Mouse (Mus musculus) liver, embryonic 15.5 days (tissue): Measurements from ENCODE around the gene Hist1h3d. TPM values are rescaled to one million over a fixed set of nuclear protein-coding genes. Genes with fewer than 3 reads are reported as not detected.

Experiments
- ATAC-seq: fragments of 200-750 bp; cut with Nextera tagmentation; 2 replicates; pipeline ENCODE4 v1.8.0; 2017; ENCODE audit warnings: moderate number of reproducible peaks, mild to moderate bottlenecking, moderate library complexity; ENCODE audit not compliant: insufficient read depth
- H3K27ac ChIP-seq: fragments of 300-500 bp; sonication (generic); replicated peaks from 2 replicates; pipeline ENCODE4 v1.5.1; 2015; ENCODE audit warnings: mild to moderate bottlenecking, inconsistent platforms
- H3K27me3 ChIP-seq: fragments of 300-500 bp; sonication (generic); 2 replicates; pipeline ENCODE4 v1.6.1; 2015; ENCODE audit warnings: mild to moderate bottlenecking, inconsistent platforms
- H3K36me3 ChIP-seq: fragments of 300-500 bp; sonication (generic); replicated peaks from 2 replicates; pipeline ENCODE4 v1.6.1; 2015; ENCODE audit warnings: moderate library complexity, mild to moderate bottlenecking, inconsistent platforms
- H3K4me1 ChIP-seq: fragments of 300-500 bp; sonication (generic); replicated peaks from 2 replicates; pipeline ENCODE4 v1.6.1; 2015; ENCODE audit warnings: inconsistent platforms
- H3K4me2 ChIP-seq: fragments of 300-500 bp; sonication (generic); 2 replicates; pipeline ENCODE4 v1.6.1; 2015; ENCODE audit warnings: moderate library complexity, mild to moderate bottlenecking, inconsistent platforms
- H3K4me3 ChIP-seq: fragments of 300-500 bp; sonication (generic); replicated peaks from 2 replicates; pipeline ENCODE4 v1.5.1; 2015; ENCODE audit warnings: mild to moderate bottlenecking, inconsistent platforms
- H3K9ac ChIP-seq: fragments of 300-500 bp; sonication (generic); 2 replicates; pipeline ENCODE4 v1.6.1; 2015; ENCODE audit warnings: moderate library complexity, mild to moderate bottlenecking, inconsistent platforms
- H3K9me3 ChIP-seq: fragments of 300-500 bp; sonication (generic); replicated peaks from 2 replicates; pipeline ENCODE4 v1.6.1; 2016; ENCODE audit warnings: inconsistent platforms
- WGBS: fragments of 180-500 bp; shearing (Covaris S2); methylation state at CpG from one replicate; pipeline ENCODE4 v1.1.7; 2015; ENCODE audit warnings: mixed read lengths; ENCODE audit not compliant: insufficient replicate concordance; 5-methylcytosine and 5-hydroxymethylcytosine counted together
- polyA plus RNA-seq: library from polyadenylated mRNA; unstranded; fragments of >200 nt; fragmentation: Nextera tagmentation; extraction: Ambion mirVana; gene quantifications from 2 replicates; pipeline ENCODE4 v1.2.1, GENCODE M21; 2015

The Hist1h3d gene
- polyA plus RNA-seq, 1 experiment from 2014 or later: 6.0 TPM

DNA sequence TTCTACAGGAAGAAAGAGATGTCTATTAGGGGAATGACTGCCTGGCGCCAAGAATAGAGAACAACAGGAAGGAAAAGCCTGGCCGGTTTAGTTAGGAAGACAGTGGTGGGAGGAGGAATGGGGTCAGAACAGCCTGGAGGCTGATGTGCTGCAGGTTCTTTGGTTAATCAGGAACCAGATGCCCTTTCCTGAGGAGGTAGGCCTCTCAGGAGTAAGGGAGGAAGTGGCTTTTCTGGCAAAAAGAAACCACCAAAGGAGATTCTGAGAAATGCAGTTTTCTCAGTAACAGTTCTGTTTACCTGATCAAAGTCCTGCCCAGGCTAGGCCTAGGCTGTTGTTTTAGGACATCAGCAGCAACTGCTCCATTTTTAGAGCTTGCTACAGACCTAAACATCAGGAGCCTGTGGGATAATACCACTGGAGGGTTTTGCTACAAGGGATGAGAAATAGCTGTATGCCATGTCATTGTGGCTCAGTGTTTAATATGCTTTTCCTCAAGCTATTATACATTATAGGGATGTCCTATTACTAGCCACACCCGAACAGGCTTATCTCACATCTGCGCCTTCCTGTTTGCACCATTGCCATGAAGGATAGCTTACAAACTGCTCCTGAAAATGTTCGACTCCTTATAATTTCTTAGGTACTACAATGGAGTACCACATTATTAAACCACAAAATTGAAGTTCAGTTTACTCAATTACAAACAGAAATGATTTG is 17.6 kb downstream of the Hist1h3d start:
- H3K27me3 ChIP-seq: no peaks in the 10 kb centered on the region
- no peak for ATAC-seq
- no peaks in the 10 kb centered on the region for H3K36me3 ChIP-seq
- H3K9ac ChIP-seq: peak overlapping the region; percentile 35
- H3K27ac ChIP-seq: peak overlapping the region; percentile 84
- WGBS: 13% methylated on average over 5 of the region's 5 CpGs
- H3K4me1 ChIP-seq: peaks cover 57% of the 10 kb centered on the region
- H3K4me3 ChIP-seq: no peak overlapping the region
- H3K4me2 ChIP-seq: peak overlapping the region; percentile 21; the same call in 1 of the 2 replicates
- H3K9me3 ChIP-seq: no peaks in the 10 kb centered on the region

DNA sequence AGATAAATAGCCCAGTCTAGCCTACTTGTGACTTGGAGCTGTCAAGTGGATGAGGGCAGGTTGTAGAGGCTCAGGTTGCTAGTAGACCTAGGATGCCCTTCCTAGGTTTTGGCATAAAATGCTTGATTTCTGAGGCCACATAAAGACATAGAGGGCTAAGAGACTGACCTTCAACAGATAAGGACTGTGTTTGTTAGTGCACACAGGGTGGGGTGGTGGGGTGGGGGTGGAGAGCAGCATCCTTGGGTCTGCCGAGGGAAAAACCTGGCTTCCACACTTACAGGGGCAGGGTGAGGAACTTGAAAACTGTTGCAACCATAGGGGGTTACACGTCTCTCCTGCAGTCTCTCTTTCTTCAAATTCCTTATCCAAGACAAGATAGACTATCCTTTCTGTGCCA is 19.6 kb downstream of the Hist1h3d start:
- peak overlapping the region; percentile 21 for H3K4me2 ChIP-seq
- no peaks in the 10 kb centered on the region for H3K36me3 ChIP-seq
- ATAC-seq: peak; percentile 55
- peak overlapping the region; percentile 41 for H3K9ac ChIP-seq
- peaks cover 53% of the 10 kb centered on the region for H3K4me1 ChIP-seq
- no peaks in the 10 kb centered on the region for H3K27me3 ChIP-seq
- H3K27ac ChIP-seq: peak overlapping the region; percentile 88
- H3K9me3 ChIP-seq: no peaks in the 10 kb centered on the region
- 16% methylated on average over 2 of the region's 2 CpGs for WGBS
- 0 out of 2 replicates have a peak overlapping the region, but pooled peaks have one; percentile 6 for H3K4me3 ChIP-seq

DNA sequence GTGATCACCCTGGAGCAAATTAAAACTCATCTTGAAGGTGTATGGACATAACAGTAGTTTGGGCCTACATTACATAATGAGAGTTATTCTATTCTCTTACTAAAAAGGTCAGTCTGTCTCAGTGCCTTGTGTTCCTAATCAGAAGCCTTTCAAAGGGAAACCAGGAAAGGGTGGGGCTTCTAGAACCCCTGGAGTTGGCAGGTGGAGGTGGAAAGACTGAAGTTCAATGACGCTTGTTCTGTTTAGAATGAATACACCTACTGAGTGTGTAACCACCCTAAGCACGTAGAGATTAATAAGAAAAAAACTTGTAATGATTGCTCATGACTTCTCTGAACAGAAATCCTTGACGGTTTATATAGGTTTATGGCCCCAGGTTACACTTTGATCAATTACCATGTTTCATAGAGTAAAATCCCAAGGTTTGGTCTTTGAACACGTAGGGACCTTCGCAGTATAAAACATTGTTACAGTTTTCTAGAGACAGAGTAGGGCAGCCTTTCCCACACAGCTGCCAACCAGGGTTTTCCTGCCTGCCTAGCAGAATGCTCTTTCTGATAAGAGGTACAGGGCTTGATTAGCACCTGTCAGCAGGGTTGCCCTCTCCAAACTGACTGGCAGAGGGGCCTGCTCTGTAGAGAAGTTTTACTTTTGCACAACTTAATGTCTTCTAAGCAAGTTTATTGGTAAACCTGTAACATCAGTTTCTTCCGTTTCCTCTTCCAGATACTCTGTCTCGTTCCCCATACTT is 20.2 kb downstream of the Hist1h3d start:
- H3K36me3 ChIP-seq: no peaks in the 10 kb centered on the region
- H3K9me3 ChIP-seq: no peaks in the 10 kb centered on the region
- WGBS: 30% methylated on average over 7 of the region's 7 CpGs
- H3K4me1 ChIP-seq: peaks cover 53% of the 10 kb centered on the region
- no peaks in the 10 kb centered on the region for H3K27me3 ChIP-seq
- peak overlapping the region; percentile 21 for H3K4me2 ChIP-seq
- H3K27ac ChIP-seq: peak overlapping the region; percentile 88
- ATAC-seq: peak; percentile 94
- H3K9ac ChIP-seq: peak overlapping the region; percentile 41
- peak overlapping the region; percentile 6; the same call in 1 of the 2 replicates for H3K4me3 ChIP-seq

DNA sequence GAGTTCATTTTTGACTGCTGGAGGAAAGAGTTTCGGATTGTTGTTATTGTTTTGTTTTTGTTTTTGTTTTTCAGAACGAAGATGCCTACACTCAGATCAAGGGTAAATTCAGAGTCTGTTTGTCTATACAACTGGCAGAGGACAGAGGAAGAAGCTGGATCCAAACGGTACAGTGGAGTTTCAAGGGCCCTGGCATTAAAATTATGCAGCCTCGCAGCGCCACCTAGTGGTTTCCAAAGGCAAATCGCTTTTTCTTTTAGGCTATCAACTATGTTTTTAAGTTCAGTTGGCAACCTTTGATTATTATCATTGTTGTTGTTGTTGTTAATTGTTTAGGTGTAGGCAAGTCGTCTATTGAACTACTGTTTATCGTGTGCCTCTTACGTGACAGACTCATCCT is 22.4 kb downstream of the Hist1h3d start:
- no peaks in the 10 kb centered on the region for H3K9me3 ChIP-seq
- H3K4me2 ChIP-seq: 0 out of 2 replicates have a peak overlapping the region, but pooled peaks have one; percentile 21
- WGBS: 4% methylated on average over 9 of the region's 9 CpGs
- H3K27ac ChIP-seq: peak overlapping the region; percentile 88
- ATAC-seq: no peak
- H3K9ac ChIP-seq: peak overlapping the region; percentile 7; the same call in 1 of the 2 replicates
- H3K4me3 ChIP-seq: no peak overlapping the region
- peaks cover 45% of the 10 kb centered on the region for H3K4me1 ChIP-seq
- H3K27me3 ChIP-seq: no peaks in the 10 kb centered on the region
- 0 out of 2 replicates have a peak, but pooled peaks cover 3% of the 10 kb centered on the region for H3K36me3 ChIP-seq

DNA sequence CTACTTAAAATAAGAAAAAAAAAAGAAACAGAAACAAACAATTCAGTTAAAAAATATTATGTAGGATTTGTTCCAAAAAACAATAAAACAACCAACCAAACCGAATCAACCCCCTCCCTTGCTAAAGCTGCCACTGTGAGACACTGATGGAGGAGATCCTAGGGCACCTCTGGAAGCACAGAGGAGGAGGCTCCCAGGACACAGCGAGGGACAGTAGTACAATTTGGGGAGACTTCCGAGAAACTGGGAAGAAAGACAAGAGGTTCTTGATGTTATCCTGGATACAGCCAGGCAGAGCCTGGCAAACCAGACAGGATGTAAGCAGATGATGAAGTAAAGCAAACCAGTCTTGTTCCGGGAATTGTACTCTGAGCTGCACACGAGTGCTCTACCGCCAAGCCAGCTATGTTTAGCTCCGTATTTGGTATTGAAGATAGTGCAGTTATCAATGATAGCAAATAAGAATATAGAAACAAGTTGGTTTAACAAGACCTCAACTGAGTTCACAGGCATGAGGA is 27.7 kb downstream of the Hist1h3d start:
- 42% methylated on average over 7 of the region's 7 CpGs for WGBS
- Histone ChIP-seq H3K27me3 (no peaks in the 10 kb centered on the region), H3K4me3 (no peak overlapping the region), H3K9me3 (no peaks in the 10 kb centered on the region), H3K27ac (peak overlapping the region; percentile 25; the same call in 1 of the 2 replicates), H3K4me2 (no peak overlapping the region), H3K36me3 (0 out of 2 replicates have a peak, but pooled peaks cover 3% of the 10 kb centered on the region), H3K4me1 (peaks cover 17% of the 10 kb centered on the region), H3K9ac (no peak overlapping the region)
- ATAC-seq: no peak

DNA sequence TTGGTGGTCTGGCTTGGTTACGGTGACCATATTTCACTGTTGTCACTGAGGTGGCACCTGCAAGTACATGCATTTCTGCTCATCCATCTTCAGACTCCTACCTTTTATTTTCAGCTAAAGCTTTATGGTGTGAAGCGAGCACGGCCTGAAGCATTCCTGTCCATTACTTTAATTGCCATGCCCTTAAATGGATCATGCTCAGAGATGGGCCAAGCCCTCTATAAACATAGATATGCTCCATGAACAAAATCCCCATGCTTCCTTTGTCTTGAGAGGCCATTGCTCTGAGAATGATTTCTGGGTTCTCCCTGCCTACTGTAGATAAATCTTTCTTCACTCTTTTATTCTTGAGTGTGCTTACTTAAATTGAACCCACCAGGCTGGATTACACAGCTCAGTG is 28.9 kb downstream of the Hist1h3d start:
- Histone ChIP-seq H3K27me3 (no peaks in the 10 kb centered on the region), H3K4me1 (peaks cover 28% of the 10 kb centered on the region), H3K27ac (no peak overlapping the region; the same call in 1 of the 2 replicates), H3K9me3 (no peaks in the 10 kb centered on the region), H3K36me3 (0 out of 2 replicates have a peak, but pooled peaks cover 3% of the 10 kb centered on the region), H3K4me2 (no peak overlapping the region), H3K9ac (no peak overlapping the region), H3K4me3 (no peak overlapping the region)
- 78% methylated on average over 3 of the region's 3 CpGs for WGBS
- no peak for ATAC-seq

DNA sequence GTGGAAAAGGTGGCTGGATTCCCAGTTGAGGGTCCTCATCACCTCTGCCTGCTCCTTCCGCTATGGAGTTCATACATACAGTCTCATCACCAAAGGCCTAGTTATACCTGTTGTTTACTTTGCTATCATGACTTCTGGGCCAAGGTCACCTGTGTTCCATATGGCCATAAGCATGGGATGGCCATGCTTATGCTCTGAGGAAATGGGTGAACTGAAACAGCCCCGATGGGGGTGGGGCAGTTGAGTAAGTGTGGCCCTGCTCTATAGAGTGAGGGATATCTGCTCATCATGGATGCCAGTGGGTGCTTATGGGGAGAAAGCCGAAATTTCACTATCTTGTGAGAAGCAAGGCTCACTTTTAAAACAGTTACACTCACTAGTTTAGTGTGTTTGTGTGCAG is 29.5 kb downstream of the Hist1h3d start:
- H3K27ac ChIP-seq: no peak overlapping the region; the same call in 1 of the 2 replicates
- no peaks in the 10 kb centered on the region for H3K9me3 ChIP-seq
- H3K4me2 ChIP-seq: no peak overlapping the region
- 79% methylated on average over 3 of the region's 3 CpGs for WGBS
- no peaks in the 10 kb centered on the region for H3K27me3 ChIP-seq
- H3K4me3 ChIP-seq: no peak overlapping the region
- H3K9ac ChIP-seq: no peak overlapping the region
- peaks cover 34% of the 10 kb centered on the region for H3K4me1 ChIP-seq
- H3K36me3 ChIP-seq: 0 out of 2 replicates have a peak, but pooled peaks cover 3% of the 10 kb centered on the region
- ATAC-seq: no peak

DNA sequence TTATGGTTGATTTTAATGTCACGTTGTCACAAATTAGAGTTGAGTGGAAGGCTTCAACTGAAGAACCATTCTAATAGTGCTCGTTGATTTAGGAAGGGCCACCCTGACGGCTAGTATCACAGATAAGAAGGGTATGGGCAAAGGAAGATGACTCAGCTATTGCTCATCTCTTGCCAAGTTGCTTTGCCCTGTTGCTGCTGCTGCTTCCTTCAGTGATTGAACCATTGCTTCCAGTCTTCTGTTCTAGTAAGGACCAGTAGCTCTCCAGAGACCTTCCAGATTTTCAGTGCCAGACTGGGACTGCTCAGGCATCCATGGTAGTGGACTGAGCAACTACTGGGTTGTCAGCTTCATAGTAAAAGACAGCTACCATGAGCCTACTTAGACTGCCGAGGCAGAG is 33.6 kb downstream of the Hist1h3d start:
- peaks cover 11% of the 10 kb centered on the region for H3K36me3 ChIP-seq
- H3K4me2 ChIP-seq: peak overlapping the region; percentile 59
- H3K4me3 ChIP-seq: no peak overlapping the region; the same call in 1 of the 2 replicates
- H3K27ac ChIP-seq: peak overlapping the region; percentile 94
- no peaks in the 10 kb centered on the region for H3K9me3 ChIP-seq
- peak; percentile 92 for ATAC-seq
- 24% methylated on average over 4 of the region's 4 CpGs for WGBS
- H3K27me3 ChIP-seq: no peaks in the 10 kb centered on the region
- H3K4me1 ChIP-seq: peaks cover 33% of the 10 kb centered on the region
- H3K9ac ChIP-seq: peak overlapping the region; percentile 60

DNA sequence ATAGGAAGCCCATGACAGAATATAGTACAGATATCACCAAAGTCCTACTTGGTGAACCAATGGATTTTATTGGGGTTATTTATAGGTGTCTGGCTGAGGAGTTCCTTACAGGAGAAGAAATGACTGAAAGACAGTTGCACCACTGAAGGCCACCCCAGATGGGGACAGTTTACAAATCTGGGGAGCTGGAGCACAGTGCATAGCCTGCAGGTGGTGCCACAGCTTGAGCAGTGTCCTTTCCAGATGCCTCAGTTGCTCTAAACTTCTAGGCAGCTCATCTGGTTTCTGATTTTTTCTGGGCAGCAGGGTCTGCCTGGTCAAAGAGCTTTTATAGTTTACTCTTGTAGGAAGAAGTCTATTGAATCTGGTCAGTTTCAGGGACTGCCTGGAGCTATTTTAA is 34.3 kb downstream of the Hist1h3d start:
- Histone ChIP-seq H3K9ac (peak overlapping the region; percentile 60; the same call in 1 of the 2 replicates), H3K9me3 (no peaks in the 10 kb centered on the region), H3K27ac (peak overlapping the region; percentile 94), H3K4me1 (peaks cover 30% of the 10 kb centered on the region), H3K4me3 (no peak overlapping the region), H3K4me2 (peak overlapping the region; percentile 59), H3K27me3 (no peaks in the 10 kb centered on the region), H3K36me3 (peaks cover 11% of the 10 kb centered on the region)
- peak; percentile 37; the same call in 1 of the 2 replicates for ATAC-seq

DNA sequence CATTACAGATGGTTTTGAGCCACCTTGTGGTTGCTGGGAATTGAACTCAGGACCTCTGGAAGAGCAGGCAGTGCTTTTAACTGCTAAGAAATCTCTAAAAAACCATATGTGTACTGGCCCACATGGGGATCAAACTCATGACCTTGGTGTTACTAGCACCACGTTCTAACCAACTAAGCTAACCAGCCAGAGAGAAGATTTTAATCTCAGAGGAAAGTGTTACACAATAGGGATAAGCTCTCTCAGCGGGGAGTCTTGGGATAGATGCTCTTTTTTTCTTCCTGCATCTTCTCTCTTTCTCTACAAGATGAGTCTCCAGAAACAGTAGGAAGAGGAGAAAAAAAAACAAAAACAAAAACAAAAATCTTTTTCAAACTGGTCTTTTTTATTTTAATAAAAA is 34.8 kb downstream of the Hist1h3d start:
- 0 out of 2 replicates have a peak overlapping the region, but pooled peaks have one; percentile 94 for H3K27ac ChIP-seq
- no peak for ATAC-seq
- H3K4me3 ChIP-seq: no peak overlapping the region
- no peaks in the 10 kb centered on the region for H3K27me3 ChIP-seq
- H3K36me3 ChIP-seq: peaks cover 11% of the 10 kb centered on the region
- H3K4me1 ChIP-seq: peaks cover 25% of the 10 kb centered on the region
- 44% methylated on average over 2 of the region's 2 CpGs for WGBS
- no peak overlapping the region for H3K9ac ChIP-seq
- no peaks in the 10 kb centered on the region for H3K9me3 ChIP-seq
- H3K4me2 ChIP-seq: no peak overlapping the region

DNA sequence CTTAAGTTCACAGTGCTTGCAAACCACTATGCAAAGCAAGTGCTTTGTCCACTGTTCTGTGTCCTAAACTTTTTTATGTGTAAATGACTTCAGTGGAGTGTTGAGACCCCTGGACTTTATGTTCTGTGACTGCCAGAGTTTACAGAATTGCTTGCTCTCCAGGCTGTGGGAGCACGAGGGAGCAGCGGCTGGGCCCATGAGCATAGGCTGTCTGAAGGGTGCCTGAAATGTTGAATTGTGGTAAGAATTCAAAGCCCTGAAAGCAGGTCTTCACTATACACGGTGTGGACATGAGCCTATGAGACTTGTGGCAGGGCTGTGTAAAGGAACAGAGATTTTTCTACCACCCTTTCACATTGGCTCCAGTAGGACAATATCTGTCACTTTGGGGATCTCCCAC is 36.1 kb downstream of the Hist1h3d start:
- Histone ChIP-seq H3K4me1 (peaks cover 24% of the 10 kb centered on the region), H3K9ac (no peak overlapping the region), H3K27ac (no peak overlapping the region), H3K27me3 (no peaks in the 10 kb centered on the region), H3K4me2 (no peak overlapping the region), H3K36me3 (peaks cover 11% of the 10 kb centered on the region), H3K4me3 (no peak overlapping the region), H3K9me3 (no peaks in the 10 kb centered on the region)
- WGBS: 88% methylated on average over 3 of the region's 3 CpGs
- ATAC-seq: no peak
